Mouse (Mus musculus): ENCODE measurements around the gene Zfp978.
"Not testable (repeated sequence)": the region's sequence is repeated elsewhere in the genome, so short reads cannot be mapped to it uniquely, and the experiment has no call there.

GRCm38 (mm10) chr4:147361003-147361402 lies at the start of gene Zfp978:
- not testable (repeated sequence) for TF ChIP-seq CTCF, POLR2A (IDR thresholded peaks at IDR 0.05; ENCODE audit: extremely low read depth, insufficient read depth, low read length)

All from cortical plate, adult 2 months (tissue).